Mouse (Mus musculus): ENCODE results near the gene Slc5a6. TPM values are rescaled to one million over a fixed set of nuclear protein-coding genes. Genes with fewer than 3 reads are reported as not detected.

Slc5a6 gene
- polyA plus RNA-seq, 1 experiment, result 11.1 TPM

DNA sequence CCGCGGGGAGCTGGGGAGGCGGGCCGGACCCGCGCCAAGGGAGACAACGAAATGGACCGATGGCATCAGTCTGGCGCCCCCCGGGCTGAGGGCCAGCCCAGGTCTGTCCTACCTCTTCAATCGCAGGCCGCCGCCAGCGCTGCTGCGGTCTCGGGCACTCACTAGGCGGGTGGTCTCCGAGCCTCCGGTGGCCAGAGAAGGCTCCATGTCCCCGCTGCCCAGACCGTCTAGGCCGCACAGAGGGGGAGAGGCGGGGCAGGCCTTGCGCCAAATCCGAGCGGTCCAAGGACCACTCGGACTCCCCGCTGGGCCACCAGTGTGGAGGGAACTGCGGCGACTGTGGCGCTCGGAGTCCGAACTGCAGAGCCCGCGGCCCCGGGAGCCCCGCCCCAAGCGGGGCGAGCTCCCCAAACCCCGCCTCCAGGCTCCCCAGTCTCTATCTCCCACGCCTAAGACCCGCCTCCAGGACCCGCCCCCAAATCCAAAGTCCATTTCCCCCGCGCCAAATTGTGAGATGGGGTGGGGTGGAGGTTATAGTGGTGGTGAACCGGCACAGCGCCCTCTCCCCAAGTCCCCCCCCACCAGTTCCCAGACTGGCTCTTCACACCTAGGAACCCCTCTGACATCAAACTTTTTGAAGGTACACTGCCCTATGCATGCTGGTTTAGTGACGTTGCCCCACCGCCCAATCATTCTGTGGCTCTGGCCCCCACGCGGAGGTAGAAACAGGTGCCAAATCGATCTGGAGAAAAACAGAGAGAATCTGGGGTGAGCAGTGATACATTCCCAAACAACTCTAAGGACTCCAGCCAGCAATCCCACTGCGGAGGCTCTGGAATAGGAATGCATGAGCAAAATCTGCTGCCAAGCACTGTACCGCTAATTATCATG is 44.7 kb upstream of the Slc5a6 start:
- H3K4me2 ChIP-seq (ENCODE audit: low read depth), result peak overlapping the region; percentile 78
- no peak overlapping the region for H3ac ChIP-seq (ENCODE audit: control insufficient read depth, insufficient read length)
- no peaks in the 10 kb centered on the region for H3K36me3 ChIP-seq (ENCODE audit: control insufficient read depth, insufficient read depth)
- H3K4me3 ChIP-seq, result no peak overlapping the region
- TF ChIP-seq TCF3 (IDR thresholded peaks at IDR 0.05; ENCODE audit: insufficient read length, low read depth), result no peak
- no peak for TF ChIP-seq E2F4 (IDR thresholded peaks at IDR 0.05; ENCODE audit: insufficient read depth)
- TF ChIP-seq TCF12 (IDR thresholded peaks at IDR 0.05; ENCODE audit: insufficient read depth, poor library complexity, severe bottlenecking), result no peak
- no peak for TF ChIP-seq POLR2AphosphoS2 (IDR thresholded peaks at IDR 0.05; ENCODE audit: insufficient read length, low read depth)
- no peak for TF ChIP-seq MAX (IDR thresholded peaks at IDR 0.05; ENCODE audit: low read depth)
- TF ChIP-seq USF1 (IDR thresholded peaks at IDR 0.05; ENCODE audit: low read depth), result no peak
- TF ChIP-seq REST (IDR thresholded peaks at IDR 0.05; ENCODE audit: insufficient read depth, insufficient read length), result no peak
- TF ChIP-seq SRF (IDR thresholded peaks at IDR 0.05; ENCODE audit: control insufficient read depth, insufficient read length, low read depth), result no peak
- TF ChIP-seq MYOG (IDR thresholded peaks at IDR 0.05; ENCODE audit: control insufficient read depth in 1 of 3, insufficient read depth in 1 of 3, insufficient read length in 2 of 3, low read depth in 2 of 3), result no peak
- TF ChIP-seq MYOD1 (IDR thresholded peaks at IDR 0.05; ENCODE audit: control insufficient read depth in 1 of 3, insufficient read length in 2 of 3, low read depth in 2 of 3), result no peak
- TF ChIP-seq CEBPB (IDR thresholded peaks at IDR 0.05; ENCODE audit: insufficient read depth, poor library complexity, severe bottlenecking), result no peak
- no peak for TF ChIP-seq POLR2A (IDR thresholded peaks at IDR 0.05; ENCODE audit: insufficient read length, low read depth)
- H3K27me3 ChIP-seq (ENCODE audit: control insufficient read depth, insufficient read depth, insufficient read length), result peaks cover 55% of the 10 kb centered on the region
- no peaks in the 10 kb centered on the region for H3K79me2 ChIP-seq (ENCODE audit: control insufficient read depth, insufficient read depth)

DNA sequence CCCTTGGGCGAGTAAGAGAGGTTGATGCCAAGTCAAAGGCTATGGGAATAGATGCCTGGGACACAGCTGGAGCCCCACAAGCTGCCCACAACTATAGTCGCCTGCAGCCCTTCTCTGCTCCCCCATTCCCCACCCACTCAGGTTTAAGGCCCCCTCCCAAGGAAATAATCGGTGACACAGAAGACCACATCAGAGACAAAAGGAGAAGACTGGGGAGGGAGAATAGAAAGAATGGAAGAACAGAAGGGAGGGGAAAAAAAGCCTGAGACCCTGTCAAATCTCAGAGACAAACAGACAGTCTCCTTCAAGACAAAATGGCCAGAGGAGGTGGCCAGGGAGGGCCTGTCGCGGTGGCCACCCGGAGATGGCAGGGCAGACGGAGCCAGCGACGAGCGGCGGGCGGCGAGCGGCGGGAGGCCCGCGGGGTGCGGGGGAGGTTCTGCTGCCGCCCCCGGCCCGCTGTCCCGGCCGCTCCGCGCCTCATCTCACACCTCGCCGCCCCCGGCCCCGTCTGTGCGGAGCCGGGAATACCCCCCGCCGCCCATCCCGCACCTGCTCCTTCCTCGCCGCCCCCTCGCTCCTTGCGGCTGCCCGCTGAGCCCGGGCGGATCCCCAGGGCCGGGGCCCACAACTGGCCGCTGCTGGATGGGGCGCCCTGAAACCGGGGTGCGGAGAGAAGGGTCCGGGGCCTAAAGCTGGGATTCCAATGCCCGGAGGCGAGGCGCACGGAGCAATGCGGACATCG is 43.7 kb upstream of the Slc5a6 start:
- TF ChIP-seq CEBPB (IDR thresholded peaks at IDR 0.05; ENCODE audit: insufficient read depth, poor library complexity, severe bottlenecking), result no peak
- TF ChIP-seq USF1 (IDR thresholded peaks at IDR 0.05; ENCODE audit: low read depth), result no peak
- TF ChIP-seq MYOD1 (IDR thresholded peaks at IDR 0.05; ENCODE audit: control insufficient read depth in 1 of 3, insufficient read length in 2 of 3, low read depth in 2 of 3), result peak in 1 of 3 experiments; percentile 48
- peaks cover 55% of the 10 kb centered on the region for H3K27me3 ChIP-seq (ENCODE audit: control insufficient read depth, insufficient read depth, insufficient read length)
- H3K36me3 ChIP-seq (ENCODE audit: control insufficient read depth, insufficient read depth), result no peaks in the 10 kb centered on the region
- no peak overlapping the region for H3ac ChIP-seq (ENCODE audit: control insufficient read depth, insufficient read length)
- no peak overlapping the region for H3K4me3 ChIP-seq
- H3K79me2 ChIP-seq (ENCODE audit: control insufficient read depth, insufficient read depth), result no peaks in the 10 kb centered on the region
- peak overlapping the region; percentile 78 for H3K4me2 ChIP-seq (ENCODE audit: low read depth)

DNA sequence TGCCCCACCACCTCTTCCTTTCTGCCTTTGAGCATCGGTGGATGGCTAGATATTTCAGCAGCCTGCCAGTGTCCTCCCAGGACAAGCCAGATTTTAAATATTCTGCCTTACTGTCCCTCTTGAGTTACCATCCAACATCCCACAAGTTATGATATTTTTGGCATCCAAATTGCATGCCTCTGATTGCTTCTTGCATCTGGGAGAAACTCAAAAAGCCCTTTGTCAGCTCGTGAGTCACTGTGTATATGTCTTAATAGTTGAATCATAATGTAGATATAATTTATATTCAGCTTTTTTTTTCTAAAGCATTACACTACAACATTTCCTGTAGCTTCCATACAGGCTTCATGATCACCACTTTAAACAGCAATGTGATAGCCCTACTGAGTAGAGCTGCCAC is 38.4 kb upstream of the Slc5a6 start:
- Histone ChIP-seq H3K4me3 (no peak overlapping the region), H3K27me3 (ENCODE audit: control insufficient read depth, insufficient read depth, insufficient read length) (peaks cover 17% of the 10 kb centered on the region), H3K79me2 (ENCODE audit: control insufficient read depth, insufficient read depth) (no peaks in the 10 kb centered on the region), H3ac (ENCODE audit: control insufficient read depth, insufficient read length) (no peak overlapping the region), H3K36me3 (ENCODE audit: control insufficient read depth, insufficient read depth) (no peaks in the 10 kb centered on the region), H3K4me2 (ENCODE audit: low read depth) (peak overlapping the region; percentile 27)
- TF ChIP-seq POLR2A (IDR thresholded peaks at IDR 0.05; ENCODE audit: insufficient read length, low read depth) (no peak), E2F4 (IDR thresholded peaks at IDR 0.05; ENCODE audit: insufficient read depth) (no peak), MAX (IDR thresholded peaks at IDR 0.05; ENCODE audit: low read depth) (no peak), MYOD1 (IDR thresholded peaks at IDR 0.05; ENCODE audit: control insufficient read depth in 1 of 3, insufficient read length in 2 of 3, low read depth in 2 of 3) (no peak), POLR2AphosphoS2 (IDR thresholded peaks at IDR 0.05; ENCODE audit: insufficient read length, low read depth) (no peak), USF1 (IDR thresholded peaks at IDR 0.05; ENCODE audit: low read depth) (no peak), TCF12 (IDR thresholded peaks at IDR 0.05; ENCODE audit: insufficient read depth, poor library complexity, severe bottlenecking) (no peak), TCF3 (IDR thresholded peaks at IDR 0.05; ENCODE audit: insufficient read length, low read depth) (no peak), REST (IDR thresholded peaks at IDR 0.05; ENCODE audit: insufficient read depth, insufficient read length) (no peak), MYOG (IDR thresholded peaks at IDR 0.05; ENCODE audit: control insufficient read depth in 1 of 3, insufficient read depth in 1 of 3, insufficient read length in 2 of 3, low read depth in 2 of 3) (no peak)

DNA sequence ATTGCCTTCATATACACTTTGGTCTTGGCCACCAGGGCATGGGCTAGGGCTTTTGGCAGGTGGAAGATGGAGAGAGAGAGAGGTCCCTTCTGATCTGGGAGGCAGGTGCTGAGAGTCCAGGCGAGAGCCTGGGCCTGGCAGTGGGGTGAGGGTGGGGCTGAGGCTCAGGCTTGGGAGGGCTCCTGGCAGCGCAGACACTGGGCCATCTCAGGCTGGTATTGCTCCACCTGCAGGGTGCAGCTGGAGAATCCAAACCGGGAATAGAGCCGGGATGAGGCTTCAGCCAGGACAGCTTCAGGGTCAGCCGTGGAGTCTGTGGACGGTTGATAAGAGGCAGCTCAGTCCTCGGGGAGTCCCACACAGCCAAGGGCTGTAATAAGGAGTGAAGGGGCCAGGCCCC is 37.9 kb upstream of the Slc5a6 start:
- peaks cover 12% of the 10 kb centered on the region for H3K27me3 ChIP-seq (ENCODE audit: control insufficient read depth, insufficient read depth, insufficient read length)

DNA sequence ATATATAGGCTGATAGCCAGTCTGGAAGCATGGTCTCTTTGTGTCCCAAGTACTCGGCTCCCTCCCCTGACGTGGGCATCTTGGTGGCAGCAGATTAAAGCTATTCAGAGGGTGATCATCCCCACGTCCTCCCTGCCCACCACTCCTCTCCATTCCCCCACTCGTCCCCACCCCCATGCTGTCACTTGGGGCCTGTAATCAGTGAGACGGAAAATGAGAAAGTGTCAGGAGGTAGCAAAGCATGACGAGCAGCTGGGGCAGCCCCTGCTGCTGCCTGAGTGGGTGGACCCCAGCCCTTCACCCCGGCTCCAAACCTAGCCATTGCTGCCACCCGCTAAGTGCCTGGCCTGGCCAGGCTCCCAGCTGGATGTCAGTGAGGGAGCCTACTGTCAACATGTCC is 35.2 kb upstream of the Slc5a6 start:
- TF ChIP-seq E2F4 (IDR thresholded peaks at IDR 0.05; ENCODE audit: insufficient read depth) (no peak), TCF3 (IDR thresholded peaks at IDR 0.05; ENCODE audit: insufficient read length, low read depth) (no peak), TCF12 (IDR thresholded peaks at IDR 0.05; ENCODE audit: insufficient read depth, poor library complexity, severe bottlenecking) (no peak), CEBPB (IDR thresholded peaks at IDR 0.05; ENCODE audit: insufficient read depth, poor library complexity, severe bottlenecking) (no peak), POLR2A (IDR thresholded peaks at IDR 0.05; ENCODE audit: insufficient read length, low read depth) (no peak), REST (IDR thresholded peaks at IDR 0.05; ENCODE audit: insufficient read depth, insufficient read length) (no peak), MYOD1 (IDR thresholded peaks at IDR 0.05; ENCODE audit: control insufficient read depth in 1 of 3, insufficient read length in 2 of 3, low read depth in 2 of 3) (no peak), MAX (IDR thresholded peaks at IDR 0.05; ENCODE audit: low read depth) (no peak), USF1 (IDR thresholded peaks at IDR 0.05; ENCODE audit: low read depth) (no peak), SRF (IDR thresholded peaks at IDR 0.05; ENCODE audit: control insufficient read depth, insufficient read length, low read depth) (no peak), POLR2AphosphoS2 (IDR thresholded peaks at IDR 0.05; ENCODE audit: insufficient read length, low read depth) (no peak), MYOG (IDR thresholded peaks at IDR 0.05; ENCODE audit: control insufficient read depth in 1 of 3, insufficient read depth in 1 of 3, insufficient read length in 2 of 3, low read depth in 2 of 3) (no peak)
- H3K4me2 ChIP-seq (ENCODE audit: low read depth), result no peak overlapping the region
- no peaks in the 10 kb centered on the region for H3K36me3 ChIP-seq (ENCODE audit: control insufficient read depth, insufficient read depth)
- no peaks in the 10 kb centered on the region for H3K79me2 ChIP-seq (ENCODE audit: control insufficient read depth, insufficient read depth)
- no peaks in the 10 kb centered on the region for H3K27me3 ChIP-seq (ENCODE audit: control insufficient read depth, insufficient read depth, insufficient read length)
- H3ac ChIP-seq (ENCODE audit: control insufficient read depth, insufficient read length), result no peak overlapping the region
- H3K4me3 ChIP-seq, result no peak overlapping the region

More for the DNA sequence above, 37.9 kb upstream of the Slc5a6 start:
- Histone ChIP-seq H3K79me2 (ENCODE audit: control insufficient read depth, insufficient read depth) (no peaks in the 10 kb centered on the region), H3K4me2 (ENCODE audit: low read depth) (peak overlapping the region; percentile 27), H3K36me3 (ENCODE audit: control insufficient read depth, insufficient read depth) (no peaks in the 10 kb centered on the region), H3K4me3 (no peak overlapping the region), H3ac (ENCODE audit: control insufficient read depth, insufficient read length) (no peak overlapping the region)
- TF ChIP-seq MYOD1 (IDR thresholded peaks at IDR 0.05; ENCODE audit: control insufficient read depth in 1 of 3, insufficient read length in 2 of 3, low read depth in 2 of 3), result no peak
